Mouse (Mus musculus) intestine, postnatal 0 days (tissue): ENCODE data around the gene Chrng. TPM values are rescaled to one million over a fixed set of nuclear protein-coding genes. Genes with fewer than 3 reads are reported as not detected.

ENCODE experiments used
- ATAC-seq: fragments of 200-750 bp; cut with Nextera tagmentation; 2 replicates; pipeline ENCODE4 v1.8.0; 2017; ENCODE audit warnings: mild to moderate bottlenecking, moderate TSS enrichment, moderate library complexity
- H3K27ac ChIP-seq: fragments of 300-500 bp; sonication (generic); 2 replicates; pipeline ENCODE4 v1.5.1; 2014; ENCODE audit warnings: mild to moderate bottlenecking, low read depth, low read length, moderate library complexity
- H3K27me3 ChIP-seq: fragments of 300-500 bp; sonication (generic); replicated peaks from 2 replicates; pipeline ENCODE4 v1.6.1; 2014; ENCODE audit warnings: low read length, mixed read lengths; ENCODE audit not compliant: control insufficient read depth, insufficient read depth
- H3K36me3 ChIP-seq: fragments of 300-500 bp; sonication (generic); 2 replicates; pipeline ENCODE4 v1.6.1; 2014; ENCODE audit warnings: mild to moderate bottlenecking, moderate library complexity; ENCODE audit not compliant: control insufficient read depth, insufficient read depth
- H3K4me1 ChIP-seq: fragments of 300-500 bp; sonication (generic); replicated peaks from 2 replicates; pipeline ENCODE4 v1.6.1; 2014; ENCODE audit warnings: antibody characterized with exemption, low read length, mixed read lengths; ENCODE audit not compliant: control insufficient read depth, insufficient read depth
- H3K4me2 ChIP-seq: fragments of 300-500 bp; sonication (generic); replicated peaks from 2 replicates; pipeline ENCODE4 v1.6.1; 2014; ENCODE audit warnings: low read depth, mild to moderate bottlenecking, moderate library complexity
- H3K4me3 ChIP-seq: fragments of 300-500 bp; sonication (generic); 2 replicates; pipeline ENCODE4 v1.5.1; 2014; ENCODE audit warnings: low read depth, low read length
- H3K9ac ChIP-seq: fragments of 300-500 bp; sonication (generic); 2 replicates; pipeline ENCODE4 v1.6.1; 2014; ENCODE audit warnings: mild to moderate bottlenecking, low read depth, low read length
- H3K9me3 ChIP-seq: fragments of 300-500 bp; sonication (generic); 2 replicates; pipeline ENCODE4 v1.6.1; 2016; ENCODE audit warnings: mixed run types; ENCODE audit not compliant: control insufficient read depth
- CTCF ChIP-seq: sonication (generic); IDR thresholded peaks from 2 replicates; pipeline ENCODE4 v1.5.1; 2016; ENCODE audit warnings: low read depth, mild to moderate bottlenecking, control low read depth, antibody characterized with exemption, moderate library complexity
- WGBS: fragments of 180-500 bp; shearing (Covaris S2); extraction: QIAGEN DNeasy Blood & Tissue Kit; methylation state at CpG from one replicate; pipeline ENCODE4 v1.1.7; 2014; 5-methylcytosine and 5-hydroxymethylcytosine counted together
- polyA plus RNA-seq: library from polyadenylated mRNA; unstranded; fragments of >200 nt; fragmentation: Nextera tagmentation; extraction: Ambion mirVana; gene quantifications from 2 replicates; pipeline ENCODE4 v1.2.1, GENCODE M21; 2015

The Chrng gene
- polyA plus RNA-seq, 1 experiment from 2014 or later, result not detected

GRCm38 (mm10) chr1:87257691-87258090 is 53.2 kb downstream of the Chrng start:
- H3K9ac ChIP-seq, result no peak overlapping the region
- no peak overlapping the region for H3K4me2 ChIP-seq
- H3K27ac ChIP-seq, result no peak overlapping the region
- no peak for ATAC-seq
- H3K4me3 ChIP-seq, result no peak overlapping the region
- 15% methylated on average over 11 of the region's 11 CpGs for WGBS
- H3K4me1 ChIP-seq, result no peaks in the 10 kb centered on the region
- H3K36me3 ChIP-seq, result no peaks in the 10 kb centered on the region
- no peaks in the 10 kb centered on the region for H3K9me3 ChIP-seq
- H3K27me3 ChIP-seq, result peaks cover 44% of the 10 kb centered on the region
- no peak for TF ChIP-seq CTCF

- H3K4me2 ChIP-seq, result no peak overlapping the region
Observed at GRCm38 (mm10) chr1:87258484-87258883, 54.0 kb downstream of the Chrng start.

GRCm38 (mm10) chr1:87259316-87259715 is 54.9 kb downstream of the Chrng start:
- WGBS, result 74% methylated on average over 2 of the region's 2 CpGs

More at GRCm38 (mm10) chr1:87258484-87258883, 54.0 kb downstream of the Chrng start:
- peak; percentile 50 for TF ChIP-seq CTCF
- Histone ChIP-seq H3K27me3 (peaks cover 51% of the 10 kb centered on the region), H3K36me3 (no peaks in the 10 kb centered on the region), H3K27ac (no peak overlapping the region), H3K9ac (no peak overlapping the region), H3K9me3 (no peaks in the 10 kb centered on the region), H3K4me3 (no peak overlapping the region), H3K4me1 (no peaks in the 10 kb centered on the region)
- no peak for ATAC-seq
- 13% methylated on average over 14 of the region's 14 CpGs for WGBS

More at GRCm38 (mm10) chr1:87259316-87259715, 54.9 kb downstream of the Chrng start:
- Histone ChIP-seq H3K4me2 (no peak overlapping the region), H3K27ac (no peak overlapping the region), H3K36me3 (no peaks in the 10 kb centered on the region), H3K4me1 (no peaks in the 10 kb centered on the region; the same call in 1 of the 2 replicates), H3K9me3 (no peaks in the 10 kb centered on the region), H3K9ac (no peak overlapping the region), H3K27me3 (peaks cover 60% of the 10 kb centered on the region), H3K4me3 (no peak overlapping the region)
- ATAC-seq, result no peak
- no peak for TF ChIP-seq CTCF

Other genes starting within 250 kb of the Chrng start
- gene Alppl2, start 114.7 kb upstream of the Chrng start, polyA plus RNA-seq, result not detected in 2 replicates
- 1,275 and 1,389 TPM in 2 replicates for gene Alpi, start 103.1 kb upstream of the Chrng start, polyA plus RNA-seq
- gene Akp3, start 79.7 kb upstream of the Chrng start, polyA plus RNA-seq, result 2.7 and 3.6 TPM in 2 replicates
- gene Ecel1, start 48.1 kb upstream of the Chrng start, polyA plus RNA-seq, result 0.64 and 0.67 TPM in 2 replicates
- gene Prss56, start 21.3 kb upstream of the Chrng start, polyA plus RNA-seq, result not detected in 2 replicates
- gene Chrnd, start 14.1 kb upstream of the Chrng start, polyA plus RNA-seq, result not detected in 2 replicates
- gene Eif4e2, start 9.3 kb downstream of the Chrng start, polyA plus RNA-seq, result 175 and 179 TPM in 2 replicates
- 2.1 and 3.0 TPM in 2 replicates for gene Efhd1, start 59.7 kb downstream of the Chrng start, polyA plus RNA-seq
- 21.0 and 21.4 TPM in 2 replicates for gene Gigyf2, start 122.3 kb downstream of the Chrng start, polyA plus RNA-seq
- gene Kcnj13, start 190.1 kb downstream of the Chrng start, polyA plus RNA-seq, result 0.70 and 0.82 TPM in 2 replicates